Mouse (Mus musculus) hindbrain, embryonic 11.5 days (tissue): ENCODE results near the gene Prr36. TPM values are rescaled to one million over a fixed set of nuclear protein-coding genes. Genes with fewer than 3 reads are reported as not detected.
A peak's percentile ranks its signal among the peaks of the same experiment; 100 is the strongest.

Experiments
- ATAC-seq: fragments of 200-750 bp; cut with Nextera tagmentation; 2 replicates; pipeline ENCODE4 v1.8.0; 2017; ENCODE audit warnings: mild to moderate bottlenecking, moderate TSS enrichment, moderate library complexity; ENCODE audit not compliant: low FRiP score
- DNase-seq: peaks from one replicate; pipeline ENCODE4 v3.0.0-alpha.2; 2015; ENCODE audit warnings: low spot score
- H3K27ac ChIP-seq: fragments of 300-500 bp; sonication (generic); 2 replicates; pipeline ENCODE4 v1.5.1; 2014; ENCODE audit warnings: mild to moderate bottlenecking, low read depth, low read length
- H3K27me3 ChIP-seq: fragments of 300-500 bp; sonication (generic); 2 replicates; pipeline ENCODE4 v1.6.1; 2014; ENCODE audit warnings: mild to moderate bottlenecking, low read length, moderate library complexity, mixed read lengths; ENCODE audit not compliant: control insufficient read depth, insufficient read depth
- H3K36me3 ChIP-seq: fragments of 300-500 bp; sonication (generic); 2 replicates; pipeline ENCODE4 v1.6.1; 2014; ENCODE audit warnings: mild to moderate bottlenecking, low read length, moderate library complexity, mixed read lengths; ENCODE audit not compliant: control insufficient read depth, insufficient read depth
- H3K4me1 ChIP-seq: fragments of 300-500 bp; sonication (generic); replicated peaks from 2 replicates; pipeline ENCODE4 v1.6.1; 2014; ENCODE audit warnings: low read length, mixed read lengths; ENCODE audit not compliant: control insufficient read depth, insufficient read depth
- H3K4me2 ChIP-seq: fragments of 300-500 bp; sonication (generic); replicated peaks from 2 replicates; pipeline ENCODE4 v1.6.1; 2014; ENCODE audit warnings: mild to moderate bottlenecking, low read depth, low read length
- H3K4me3 ChIP-seq: fragments of 300-500 bp; sonication (generic); 2 replicates; pipeline ENCODE4 v1.5.1; 2014; ENCODE audit warnings: low read depth, low read length
- H3K9ac ChIP-seq: fragments of 300-500 bp; sonication (generic); 2 replicates; pipeline ENCODE4 v1.6.1; 2014; ENCODE audit warnings: low read depth, low read length
- H3K9me3 ChIP-seq: fragments of 300-500 bp; sonication (generic); 2 replicates; pipeline ENCODE4 v1.6.1; 2016; ENCODE audit warnings: low read length; ENCODE audit not compliant: control insufficient read depth
- WGBS: fragments of 180-500 bp; shearing (Covaris S2); extraction: QIAGEN DNeasy Blood & Tissue Kit; methylation state at CpG from one replicate; pipeline ENCODE4 v1.1.7; 2014; 5-methylcytosine and 5-hydroxymethylcytosine counted together
- polyA plus RNA-seq: library from polyadenylated mRNA; unstranded; fragments of >200 nt; fragmentation: Nextera tagmentation; extraction: Ambion mirVana; gene quantifications from 2 replicates; pipeline ENCODE4 v1.2.1, GENCODE M21; 2014

The Prr36 gene
- polyA plus RNA-seq, 1 experiment from 2014 or later: 33.5 TPM

DNA sequence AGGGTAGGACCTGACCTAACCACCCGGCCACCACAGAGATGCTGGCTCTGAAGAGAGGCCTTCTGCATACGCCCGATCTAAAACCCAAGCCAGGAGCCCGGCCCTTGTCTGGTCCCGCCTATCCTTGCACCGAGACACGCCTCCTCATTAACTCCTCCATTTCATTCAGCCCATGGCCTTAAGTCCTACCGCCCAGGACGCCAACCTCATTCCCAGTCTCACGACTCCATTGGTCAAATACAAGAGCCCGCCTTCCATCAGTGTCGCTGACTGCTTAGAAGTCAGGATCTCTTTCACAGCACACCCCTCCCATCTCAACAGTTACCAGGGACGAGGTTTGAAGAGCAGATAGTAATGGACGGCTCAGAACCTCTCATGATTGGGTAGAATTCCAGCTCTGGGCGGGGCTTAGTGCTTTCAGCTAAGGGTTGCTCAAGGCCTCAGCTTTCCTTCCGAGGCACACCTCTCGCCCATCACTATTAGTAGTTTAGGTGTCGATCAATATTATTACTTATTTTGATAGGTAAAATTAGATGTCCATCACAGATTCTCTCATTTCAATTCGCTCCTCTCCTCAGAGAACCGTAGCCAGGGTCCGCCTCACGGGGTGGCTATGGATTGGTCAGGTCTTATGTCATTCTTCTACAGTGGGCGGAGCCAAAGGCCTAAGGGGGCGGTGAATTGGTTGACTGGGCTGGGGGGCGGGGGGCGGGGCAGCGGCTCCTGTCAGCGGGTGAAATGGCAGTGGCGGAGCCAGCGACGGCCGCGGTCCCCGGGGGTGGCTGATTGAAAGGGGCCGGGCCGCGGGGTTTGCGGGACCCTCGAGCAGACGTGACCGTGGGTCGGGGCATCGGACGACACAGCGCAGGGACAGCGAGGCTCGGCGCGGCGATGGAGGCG lies 51.2 kb downstream of the Prr36 start, which contains the start of gene Evi5l:
Evi5l (plus strand) TSS at position 716 of the 900 bp plus-strand sequence.
- Histone ChIP-seq H3K4me2 (peak within 1 kb of the TSS; percentile 83), H3K4me1 (no peaks in the 10 kb centered on the region), H3K4me3 (peak within 1 kb of the TSS; percentile 80), H3K36me3 (no peaks in the 10 kb centered on the region), H3K9ac (peak within 1 kb of the TSS; percentile 76), H3K9me3 (no peaks in the 10 kb centered on the region), H3K27me3 (no peaks in the 10 kb centered on the region), H3K27ac (peak within 1 kb of the TSS; percentile 71)
- DNase-seq (peak; percentile 99), ATAC-seq (peak; percentile 99)
- WGBS: 1% methylated on average over 50 of the region's 51 CpGs

DNA sequence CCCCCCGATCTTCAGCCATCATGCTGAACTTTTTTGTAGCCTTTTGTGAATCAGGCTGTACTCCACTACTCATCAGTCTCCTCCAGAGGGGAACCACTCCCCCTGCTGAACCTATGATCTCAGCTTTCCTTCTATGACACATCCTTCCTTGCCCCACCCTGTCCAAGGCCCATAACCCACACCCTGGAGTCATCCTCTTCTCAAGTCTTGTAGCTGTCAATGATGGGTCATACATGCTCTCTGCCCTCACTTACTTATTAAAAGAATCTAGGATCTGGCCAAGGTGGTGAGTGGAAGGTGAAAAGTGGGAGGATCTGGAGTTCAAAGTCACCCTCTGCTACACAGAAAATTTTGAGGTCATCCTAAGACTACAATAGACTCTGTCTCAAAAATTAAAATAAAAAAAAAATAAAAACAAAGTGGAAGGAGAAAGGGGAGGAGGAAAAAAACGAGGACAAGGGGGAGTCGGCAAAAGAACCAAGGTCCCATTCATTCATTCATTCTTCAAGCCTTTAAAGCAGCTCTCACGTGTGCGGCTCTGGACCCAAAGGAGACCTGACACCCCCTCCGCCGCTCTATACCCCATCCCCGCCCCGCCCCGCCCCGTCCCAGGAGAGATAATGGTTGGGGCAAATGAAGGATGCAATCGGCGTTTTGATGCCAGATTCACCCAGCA lies 51.9 kb downstream of the Prr36 start:
- Histone ChIP-seq H3K4me2 (peak overlapping the region; percentile 43), H3K4me1 (no peaks in the 10 kb centered on the region), H3K9ac (peak overlapping the region; percentile 51; the same call in 1 of the 2 replicates), H3K9me3 (no peaks in the 10 kb centered on the region), H3K4me3 (peak overlapping the region; percentile 45), H3K27ac (peak overlapping the region; percentile 71), H3K27me3 (no peaks in the 10 kb centered on the region), H3K36me3 (no peaks in the 10 kb centered on the region)
- WGBS: 9% methylated on average over 13 of the region's 13 CpGs
- ATAC-seq: no peak
- peak; percentile 14 for DNase-seq

DNA sequence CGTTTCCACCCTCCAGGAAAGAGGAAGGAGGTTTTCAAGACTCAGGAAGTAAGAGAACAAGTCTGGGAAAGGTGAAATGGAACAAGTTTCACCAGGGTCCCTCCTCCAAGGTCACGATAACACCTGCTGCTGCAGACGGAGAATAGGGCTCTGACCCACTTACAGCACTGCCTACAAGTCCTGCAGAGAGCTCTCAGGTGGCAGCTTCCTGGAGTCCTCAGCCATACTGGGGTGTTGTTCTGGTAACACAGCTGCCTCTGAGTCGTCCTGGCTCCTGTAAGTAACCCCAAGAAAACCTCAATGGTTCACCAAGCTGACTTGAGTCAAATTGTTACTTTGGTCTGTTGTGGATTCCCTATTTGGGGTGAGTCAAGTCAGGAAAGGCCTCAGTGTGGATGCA lies 54.5 kb downstream of the Prr36 start:
- no peaks in the 10 kb centered on the region for H3K27me3 ChIP-seq
- no peak overlapping the region for H3K4me2 ChIP-seq
- H3K4me3 ChIP-seq: no peak overlapping the region
- ATAC-seq (no peak), DNase-seq (no peak)
- no peak overlapping the region for H3K27ac ChIP-seq
- no peaks in the 10 kb centered on the region for H3K9me3 ChIP-seq
- H3K4me1 ChIP-seq: no peaks in the 10 kb centered on the region
- 66% methylated on average over 4 of the region's 4 CpGs for WGBS
- no peak overlapping the region for H3K9ac ChIP-seq
- H3K36me3 ChIP-seq: no peaks in the 10 kb centered on the region

Other genes starting within 250 kb of the Prr36 start
- gene Cd209f, start 111.6 kb downstream of the Prr36 start, polyA plus RNA-seq: not detected in 2 replicates
- not detected in 2 replicates for gene Cd209g, start 83.4 kb downstream of the Prr36 start, polyA plus RNA-seq
- 28.1 and 33.5 TPM in 2 replicates for gene Evi5l, start 50.9 kb downstream of the Prr36 start, polyA plus RNA-seq
- 0.06 TPM in 1 of 2 replicates, not detected in the other for gene Lrrc8e, start 9.4 kb upstream of the Prr36 start, polyA plus RNA-seq
- gene Map2k7, start 21.3 kb upstream of the Prr36 start, polyA plus RNA-seq: 20.4 and 22.4 TPM in 2 replicates
- gene Gm49320, start 21.4 kb upstream of the Prr36 start, polyA plus RNA-seq: 0.81 and 1.2 TPM in 2 replicates
- gene Tgfbr3l, start 30.8 kb upstream of the Prr36 start, polyA plus RNA-seq: 1.7 and 2.1 TPM in 2 replicates
- gene Snapc2, start 35.6 kb upstream of the Prr36 start, polyA plus RNA-seq: 58.8 and 61.1 TPM in 2 replicates
- 123 and 136 TPM in 2 replicates for gene Ctxn1, start 41.8 kb upstream of the Prr36 start, polyA plus RNA-seq
- gene Timm44, start 58.5 kb upstream of the Prr36 start, polyA plus RNA-seq: 59.6 and 59.7 TPM in 2 replicates
- 19.4 and 21.9 TPM in 2 replicates for gene Ccl25, start 107.8 kb upstream of the Prr36 start, polyA plus RNA-seq
- 313 and 314 TPM in 2 replicates for gene Elavl1, start 108.0 kb upstream of the Prr36 start, polyA plus RNA-seq